Mouse (Mus musculus) kidney, postnatal 4 days (tissue): Measurements from ENCODE around the gene Map3k1.

ENCODE experiments used
- DNase-seq, 2 experiments: peaks; one replicate each; pipeline ENCODE4 v3.0.0; 2021; ENCODE audit warnings: mixed read lengths in 2 of 2

Gene Map3k1

DNA sequence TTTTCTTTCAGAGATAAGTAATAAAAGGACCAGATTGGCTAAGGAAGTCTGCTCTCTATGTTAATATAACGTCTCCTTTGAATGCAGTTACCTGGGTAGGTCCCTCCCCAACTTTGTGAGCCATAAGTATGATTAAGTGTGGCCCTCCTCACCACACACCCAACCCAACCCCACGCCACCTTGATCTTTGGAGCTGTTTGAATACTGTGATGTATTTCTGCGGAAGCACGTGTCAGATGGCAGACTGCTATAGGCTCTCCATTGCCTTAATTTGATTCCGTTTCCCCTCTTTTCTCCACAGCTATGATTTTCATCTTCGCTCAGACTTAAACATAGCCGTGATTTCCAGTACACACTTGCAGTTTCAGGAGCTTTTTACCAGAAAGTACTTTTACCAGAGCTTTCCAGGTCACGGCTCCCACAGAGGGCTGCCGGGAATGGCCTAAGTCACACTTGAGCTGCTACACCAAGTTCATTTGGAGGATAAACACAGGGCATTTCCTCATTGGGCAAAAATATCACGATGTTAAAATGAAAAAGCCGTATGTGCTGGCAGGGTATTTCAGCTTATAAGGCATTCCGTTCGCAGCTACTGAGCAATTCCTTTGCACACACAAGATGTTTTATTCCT, 2.3 kb upstream of the Map3k1 start:
- peak; percentile 37 to 56 for DNase-seq

DNA sequence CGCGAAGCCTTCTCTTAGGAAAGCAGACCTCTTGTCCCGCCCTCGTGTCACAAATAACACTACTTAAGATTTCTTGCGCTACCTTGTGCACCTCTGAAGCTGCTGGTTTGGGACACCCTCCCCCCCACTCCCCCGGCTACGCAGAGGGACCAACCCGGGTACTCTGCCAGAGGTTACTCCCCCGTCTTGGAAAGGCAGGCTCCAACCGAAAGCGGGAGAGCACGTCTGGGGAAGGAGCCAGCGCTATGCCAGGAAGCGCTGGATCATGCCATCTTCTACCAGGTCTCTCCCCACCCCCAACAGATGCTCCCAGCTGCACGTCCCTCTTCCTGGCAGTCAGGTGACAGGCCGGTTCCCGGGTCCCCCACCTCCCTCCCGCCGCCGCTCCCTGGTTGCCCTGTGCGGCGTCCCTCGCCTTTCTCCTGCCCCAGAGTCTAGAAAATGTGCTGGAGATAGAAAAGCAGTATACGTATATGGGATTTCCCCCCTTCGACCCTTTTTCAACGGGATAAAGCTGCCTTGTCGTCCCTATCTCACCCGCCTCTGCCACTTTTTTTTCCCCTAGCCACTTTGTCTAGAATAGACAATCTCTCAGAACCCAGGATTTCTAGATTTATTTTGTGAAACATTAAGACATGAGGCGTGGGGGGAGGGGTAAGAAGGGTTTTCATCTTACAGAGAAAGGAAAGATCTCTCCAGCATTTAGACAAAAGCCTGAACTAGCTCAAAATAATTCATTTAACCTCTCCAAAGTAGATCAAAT, 854 bp upstream of the Map3k1 start:
- DNase-seq, result peak; percentile 70 to 83

DNA sequence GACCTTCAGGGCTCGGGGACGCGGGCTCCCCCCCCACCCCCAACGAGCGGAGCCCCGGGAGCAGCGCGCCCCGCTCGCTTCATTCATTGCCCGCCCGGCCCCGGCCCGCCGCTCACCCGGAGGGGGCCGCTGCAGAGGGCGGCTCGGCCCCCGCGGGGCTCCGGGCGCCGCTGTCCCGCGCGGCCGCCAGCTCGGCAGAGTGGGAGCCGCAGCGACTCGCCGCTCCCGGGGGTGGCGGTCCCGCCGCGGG, 481 bp downstream of the Map3k1 start:
- DNase-seq, result no peak

DNA sequence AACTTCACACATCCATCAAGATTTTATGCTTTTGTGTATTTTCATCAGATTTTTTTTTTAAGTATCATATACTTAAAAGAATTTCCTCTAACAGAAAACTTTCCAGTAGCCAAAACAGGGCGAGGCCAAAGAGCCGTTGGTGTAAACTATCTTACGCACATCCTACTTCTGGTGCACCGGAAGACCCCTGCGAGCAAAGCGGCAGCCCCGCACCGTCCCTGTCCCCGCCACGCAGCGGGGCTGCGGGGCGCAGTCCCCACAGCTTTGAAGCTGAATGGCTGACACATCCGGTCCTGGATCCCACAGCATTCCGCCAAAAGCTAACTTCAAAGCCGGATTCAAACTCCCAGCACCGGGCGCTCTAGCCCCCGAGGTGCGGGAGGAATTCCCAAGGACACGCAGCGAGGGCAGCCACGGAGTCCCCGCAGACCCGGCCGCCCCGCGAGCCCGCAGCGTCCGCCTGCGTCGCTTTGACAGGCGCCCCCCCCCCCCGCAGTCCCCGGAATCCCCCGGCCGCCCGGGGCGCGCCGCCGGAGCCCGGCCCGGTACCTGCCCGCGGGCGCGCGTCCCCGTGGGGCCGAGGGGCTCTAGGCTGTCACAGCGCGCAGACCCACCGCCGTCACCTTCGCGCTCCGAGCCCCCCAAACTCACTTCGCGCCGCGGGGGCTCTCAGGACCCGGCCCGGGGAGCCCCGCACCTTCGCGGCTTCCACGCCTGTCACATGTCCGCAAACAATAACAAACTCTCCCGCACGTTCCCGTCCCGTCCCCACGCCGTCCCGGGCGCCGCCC, 1.0 kb downstream of the Map3k1 start:
- peak; percentile 52 to 63 for DNase-seq

DNA sequence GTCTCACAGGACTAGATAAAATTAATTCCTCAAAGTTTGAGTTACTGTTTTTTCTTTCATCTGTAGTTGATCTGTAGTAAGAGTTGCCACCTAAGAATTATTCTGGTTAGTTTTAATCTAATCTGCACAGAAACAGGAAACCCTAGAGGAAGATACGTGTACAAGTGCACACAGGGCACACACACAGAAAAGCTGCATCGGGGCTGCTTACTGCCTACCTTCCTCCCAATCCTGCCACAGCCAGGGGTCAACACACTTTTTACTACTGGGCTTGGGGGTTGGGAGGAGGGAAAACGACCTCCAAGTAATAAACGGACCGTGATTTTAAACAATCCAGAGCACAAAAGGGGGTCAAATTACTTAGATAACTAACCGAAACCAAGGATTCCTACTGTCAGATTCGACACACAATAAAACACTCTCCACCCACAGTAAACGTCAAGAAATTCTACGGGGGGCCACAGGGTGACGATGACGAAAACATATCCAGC, 1.6 kb downstream of the Map3k1 start:
- DNase-seq, result peak in 1 of 2 experiments; percentile 39

DNA sequence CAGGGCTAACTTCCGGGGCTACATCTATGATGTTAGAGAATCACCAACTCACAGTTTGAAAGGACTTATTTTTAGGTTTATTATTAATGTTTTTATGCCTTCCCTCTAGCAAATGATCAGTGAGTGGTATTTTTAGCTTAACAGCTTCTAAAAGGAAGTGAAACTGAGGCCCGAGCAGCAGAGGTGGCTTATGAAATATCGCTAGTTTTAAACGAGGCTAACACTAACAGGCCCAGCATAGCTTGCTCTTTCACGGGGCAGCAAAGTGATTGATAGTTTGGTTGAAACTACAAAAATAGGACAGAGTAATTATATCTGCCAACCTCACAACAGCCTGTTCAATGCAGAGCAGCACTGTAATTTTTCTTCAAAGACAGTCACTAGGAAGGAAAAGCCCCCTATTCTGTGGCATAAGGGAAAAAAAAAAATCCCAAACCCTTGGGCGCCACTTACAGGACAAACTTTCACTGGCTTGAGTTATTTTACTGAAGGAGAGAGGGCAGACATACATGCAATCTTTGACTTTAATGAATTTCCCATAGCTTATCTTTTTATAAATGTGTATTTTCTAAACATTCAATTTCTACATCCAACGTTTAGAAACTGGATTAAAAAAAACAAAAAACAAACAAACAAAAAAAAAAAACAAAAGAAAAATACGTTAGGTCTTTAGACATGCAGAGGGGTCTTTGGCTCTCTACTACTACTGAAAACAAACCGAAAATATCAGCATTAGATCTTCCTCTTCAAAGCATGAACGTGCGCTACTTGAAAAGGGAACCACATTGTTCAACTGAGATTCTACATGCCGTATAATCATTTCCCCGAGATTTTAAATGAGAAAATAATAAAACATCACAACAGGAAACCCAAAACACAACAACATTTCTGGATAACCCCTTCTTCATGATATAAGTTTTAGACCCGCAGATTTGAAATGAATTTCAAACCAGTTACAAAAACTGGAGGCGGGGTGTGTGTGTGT, 2.8 kb downstream of the Map3k1 start:
- no peak for DNase-seq

DNA sequence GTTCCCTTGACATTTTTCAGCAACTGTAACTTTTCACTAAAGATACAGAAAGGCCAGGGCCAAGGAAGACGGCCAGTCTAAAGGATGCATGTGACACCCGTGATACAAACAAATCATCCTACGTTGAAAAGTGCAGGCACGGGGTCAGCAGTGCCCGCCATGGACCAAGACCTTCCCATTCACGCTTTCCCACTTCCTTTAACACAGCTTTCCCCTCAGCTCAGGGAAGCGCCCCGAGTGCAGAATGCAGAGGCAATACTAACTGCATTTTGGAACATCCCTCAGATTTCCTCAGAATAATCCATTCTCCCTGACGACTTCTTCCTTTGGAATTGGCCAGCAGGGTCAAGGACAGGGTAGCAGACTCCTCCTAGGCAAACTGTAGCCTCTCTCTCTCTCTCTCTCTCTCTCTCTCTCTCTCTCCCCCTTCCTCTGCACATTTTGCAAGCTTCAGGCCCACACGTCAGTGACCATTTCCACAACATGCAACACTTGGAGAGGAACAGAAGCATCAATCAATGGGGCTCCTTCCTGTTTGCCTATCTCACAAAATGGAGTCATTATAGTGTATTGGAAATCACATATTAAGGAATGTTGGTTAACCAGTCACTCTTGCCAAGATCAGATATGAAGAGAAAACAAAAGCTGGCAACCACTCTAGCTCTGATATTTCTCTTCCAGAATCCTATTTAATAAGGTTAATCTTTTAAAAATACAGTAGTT, 3.7 kb downstream of the Map3k1 start:
- DNase-seq, result no peak

DNA sequence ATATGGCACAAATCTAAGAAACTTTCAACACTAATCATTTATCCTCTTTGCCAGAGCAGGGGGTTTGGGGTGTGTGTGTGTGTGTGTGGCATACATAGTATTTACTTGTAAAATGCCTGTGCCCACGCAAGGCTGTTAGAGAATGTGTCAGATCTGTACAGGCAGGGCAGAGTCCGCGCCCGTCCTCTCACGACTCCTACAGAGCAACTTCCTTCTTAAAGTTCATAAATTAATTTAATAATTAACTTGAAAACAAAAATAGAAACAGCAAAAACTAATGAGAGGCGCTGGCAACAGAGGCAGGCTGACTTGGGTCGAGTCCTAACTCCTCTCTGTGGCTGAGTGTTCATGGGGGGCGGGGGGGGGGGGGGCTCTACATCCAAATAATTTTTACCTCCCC, 4.6 kb downstream of the Map3k1 start:
- peak; percentile 52 to 65 for DNase-seq

DNA sequence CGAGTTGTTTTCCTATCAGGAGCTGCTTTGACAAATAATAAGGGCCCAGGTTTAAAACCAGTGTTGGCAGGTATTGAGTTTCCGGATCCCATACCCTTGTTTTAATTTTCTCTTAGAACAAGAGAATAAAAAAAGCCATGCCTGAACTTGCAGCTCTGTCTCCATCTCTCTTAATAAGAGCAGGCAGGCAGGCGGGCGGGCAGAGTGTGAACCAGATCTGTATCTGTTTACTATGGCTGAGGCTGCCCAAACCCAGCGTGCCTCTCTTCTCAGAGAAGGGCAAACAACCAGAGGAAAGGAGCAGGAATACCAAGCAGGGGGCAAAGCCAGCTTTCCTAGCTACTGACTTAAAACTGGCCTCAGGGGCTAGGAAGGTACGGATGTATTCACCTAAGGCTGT, 5.3 kb downstream of the Map3k1 start:
- no peak for DNase-seq

DNA sequence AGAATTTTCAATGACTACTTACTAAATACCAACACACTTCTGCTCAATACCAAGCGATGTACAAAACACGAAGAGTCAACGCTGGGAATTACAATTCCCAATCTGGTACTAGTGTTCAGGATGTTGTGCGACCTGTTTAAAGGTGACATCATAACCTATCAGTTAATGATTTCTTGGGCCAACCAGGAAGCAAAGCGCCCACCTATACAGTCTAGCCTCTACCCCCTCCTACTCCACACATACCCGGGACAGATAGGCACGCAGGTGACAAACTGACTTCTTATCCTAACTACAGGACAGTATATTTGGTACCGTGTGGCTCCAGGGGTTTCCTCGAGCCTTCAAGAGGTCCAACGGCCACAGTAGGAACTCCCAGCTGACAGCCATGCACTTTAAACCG, 5.9 kb downstream of the Map3k1 start:
- no peak for DNase-seq

DNA sequence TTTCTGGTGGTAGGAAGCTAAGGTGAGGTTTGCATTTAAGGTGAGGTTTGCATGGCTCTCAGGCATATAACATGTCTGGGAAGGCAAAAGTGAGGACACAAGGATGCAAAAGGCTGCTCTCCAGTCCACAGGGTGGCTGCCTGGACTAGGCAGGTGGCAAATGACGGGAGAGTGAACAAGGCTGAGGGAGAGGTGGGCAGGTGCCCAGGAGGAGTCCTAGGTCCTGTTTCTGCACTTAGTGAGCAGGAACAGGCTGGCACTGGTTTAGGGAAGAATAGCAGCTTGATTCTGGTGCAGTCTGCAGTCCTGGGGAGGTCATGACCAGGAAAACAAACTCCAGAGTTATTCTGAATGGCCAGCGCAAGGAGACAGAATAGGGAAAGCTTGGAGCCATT, 6.5 kb downstream of the Map3k1 start:
- no peak for DNase-seq

DNA sequence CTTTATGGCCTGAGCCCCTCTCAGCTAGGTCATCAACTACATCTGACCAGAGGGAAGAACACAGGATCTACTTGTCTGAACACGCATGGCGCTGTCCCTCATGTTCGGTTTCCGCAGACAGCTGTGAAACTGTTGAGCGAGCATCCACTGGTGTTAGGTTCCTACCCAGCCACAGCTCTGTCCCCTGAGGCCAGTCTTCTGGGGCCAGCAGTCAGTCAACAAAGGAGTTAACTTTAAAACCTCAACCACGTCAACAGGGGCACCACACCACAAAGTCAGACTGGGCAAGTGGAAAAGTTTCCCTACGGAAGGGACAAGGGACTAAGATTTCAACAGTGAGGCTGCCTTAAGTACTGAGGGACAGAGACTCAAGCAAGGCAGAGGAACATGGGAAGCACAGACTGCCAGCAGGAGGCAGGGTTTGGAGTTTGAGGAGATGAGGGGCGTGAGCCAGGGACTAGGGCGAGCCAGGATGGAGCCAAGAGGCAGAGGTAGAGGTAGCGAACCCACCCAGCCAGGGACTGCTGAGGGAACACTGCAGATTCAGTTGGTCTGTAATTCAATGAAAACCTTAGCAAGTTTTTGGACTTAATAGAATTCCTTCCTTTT, 7.0 kb downstream of the Map3k1 start:
- peak in 1 of 2 experiments; percentile 47 for DNase-seq

DNA sequence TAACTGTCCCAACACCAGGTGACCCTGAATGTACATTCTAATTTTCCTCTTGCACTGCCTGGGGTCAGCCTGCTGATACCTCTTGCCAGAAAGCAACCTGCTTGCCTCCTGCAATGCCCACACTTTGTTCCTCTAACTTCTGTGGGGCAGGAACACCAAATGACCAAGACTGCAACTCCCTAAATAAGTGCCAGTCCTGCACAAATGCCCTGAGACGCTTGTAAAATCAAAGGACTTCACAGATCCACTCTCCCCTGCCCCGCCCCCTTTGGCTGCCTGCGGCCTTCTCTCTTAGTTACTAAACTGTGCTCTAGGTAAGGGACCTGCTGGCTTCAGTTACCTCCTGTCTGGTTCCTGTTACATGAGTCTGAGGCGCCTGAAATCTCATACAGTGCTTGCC, 7.9 kb downstream of the Map3k1 start:
- peak; percentile 62 to 70 for DNase-seq

DNA sequence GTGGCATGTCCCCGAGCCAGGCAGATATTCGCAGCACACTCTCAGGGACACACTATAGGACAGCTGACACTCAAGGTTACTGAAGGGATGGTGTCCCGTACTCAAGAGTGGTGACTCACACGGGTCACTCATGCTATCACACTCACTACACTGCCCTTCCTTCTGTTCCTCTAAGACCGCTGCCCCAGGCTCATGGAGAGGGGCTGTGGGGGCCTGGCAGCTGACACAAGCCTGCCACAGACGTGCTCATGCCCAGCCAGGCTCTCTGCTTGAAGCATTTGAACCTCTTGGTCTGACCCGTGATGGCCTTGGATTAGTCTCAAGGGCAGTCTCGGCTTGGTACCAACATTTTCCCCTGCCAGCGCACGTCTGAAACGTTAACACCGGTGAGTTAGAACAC, 10.7 kb downstream of the Map3k1 start:
- DNase-seq, result no peak

DNA sequence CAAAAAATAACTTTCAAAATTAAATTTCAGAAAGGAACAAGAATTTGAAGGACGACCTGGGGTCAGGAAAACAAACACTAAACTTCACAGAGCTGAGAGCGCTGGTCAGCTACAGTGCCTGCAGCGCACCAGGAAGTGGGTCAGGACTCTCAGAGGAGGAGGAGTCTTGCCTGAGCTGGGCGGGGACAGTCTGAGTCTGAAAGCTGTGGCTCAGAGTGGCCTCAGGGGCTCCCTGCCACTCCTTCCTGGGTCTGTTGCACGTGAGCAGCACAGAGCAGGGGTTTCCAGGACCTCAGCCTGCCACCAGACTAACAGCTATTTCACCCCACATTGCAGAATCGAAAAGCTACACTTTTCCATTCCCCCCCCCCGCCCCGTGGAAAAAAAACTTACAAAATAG, 11.8 kb downstream of the Map3k1 start:
- peak; percentile 80 to 87 for DNase-seq

DNA sequence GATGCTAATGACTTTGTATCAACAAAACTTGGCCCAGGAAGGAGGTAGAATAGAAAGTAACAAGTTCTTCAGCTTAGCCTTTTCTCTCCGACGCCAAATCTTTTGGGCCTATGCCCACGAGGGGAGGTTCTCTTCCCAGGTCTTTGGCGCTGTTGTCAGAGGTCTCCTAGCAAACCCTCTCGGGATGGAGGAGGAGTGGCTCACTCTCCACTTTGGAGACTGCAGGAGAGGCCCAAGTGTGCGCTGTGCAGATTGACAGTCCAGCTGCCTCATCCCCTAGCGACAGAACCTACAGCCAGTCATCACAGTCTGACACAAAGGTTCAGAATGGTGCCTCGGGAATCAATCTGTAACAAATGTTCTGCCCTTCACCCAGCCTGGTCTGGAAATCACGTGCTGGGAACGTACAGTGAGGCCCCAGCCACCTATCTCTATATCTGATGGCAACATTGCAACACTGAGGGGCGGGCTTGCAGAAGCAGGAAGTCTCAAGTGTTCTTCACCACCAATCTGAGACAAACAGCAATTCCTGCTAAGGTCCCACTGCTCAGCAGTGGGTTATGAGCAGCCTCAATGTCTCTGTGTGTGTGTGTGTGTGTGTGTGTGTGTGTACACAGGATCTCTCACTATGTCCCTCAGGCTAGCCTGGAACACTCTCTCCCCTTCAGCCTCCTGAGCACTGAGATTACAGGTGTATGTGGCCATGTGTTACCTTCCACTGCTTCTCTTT, 12.4 kb downstream of the Map3k1 start:
- peak in 1 of 2 experiments; percentile 43 for DNase-seq

DNA sequence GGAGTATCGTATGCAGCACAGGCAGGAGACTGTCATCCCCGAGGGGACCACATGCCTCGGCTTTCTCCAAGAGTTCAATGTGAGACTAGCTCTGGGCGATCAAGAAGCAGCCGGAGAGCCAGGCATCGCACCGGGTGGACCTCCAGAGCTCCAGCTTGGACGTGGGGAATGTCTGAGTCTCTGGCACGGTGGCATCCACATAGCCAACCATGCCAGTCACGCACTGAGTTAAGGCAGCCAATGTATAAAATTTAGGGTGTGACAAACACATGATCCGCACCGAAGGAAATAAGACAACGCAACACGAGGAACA, 15.9 kb downstream of the Map3k1 start:
- DNase-seq, result no peak

DNA sequence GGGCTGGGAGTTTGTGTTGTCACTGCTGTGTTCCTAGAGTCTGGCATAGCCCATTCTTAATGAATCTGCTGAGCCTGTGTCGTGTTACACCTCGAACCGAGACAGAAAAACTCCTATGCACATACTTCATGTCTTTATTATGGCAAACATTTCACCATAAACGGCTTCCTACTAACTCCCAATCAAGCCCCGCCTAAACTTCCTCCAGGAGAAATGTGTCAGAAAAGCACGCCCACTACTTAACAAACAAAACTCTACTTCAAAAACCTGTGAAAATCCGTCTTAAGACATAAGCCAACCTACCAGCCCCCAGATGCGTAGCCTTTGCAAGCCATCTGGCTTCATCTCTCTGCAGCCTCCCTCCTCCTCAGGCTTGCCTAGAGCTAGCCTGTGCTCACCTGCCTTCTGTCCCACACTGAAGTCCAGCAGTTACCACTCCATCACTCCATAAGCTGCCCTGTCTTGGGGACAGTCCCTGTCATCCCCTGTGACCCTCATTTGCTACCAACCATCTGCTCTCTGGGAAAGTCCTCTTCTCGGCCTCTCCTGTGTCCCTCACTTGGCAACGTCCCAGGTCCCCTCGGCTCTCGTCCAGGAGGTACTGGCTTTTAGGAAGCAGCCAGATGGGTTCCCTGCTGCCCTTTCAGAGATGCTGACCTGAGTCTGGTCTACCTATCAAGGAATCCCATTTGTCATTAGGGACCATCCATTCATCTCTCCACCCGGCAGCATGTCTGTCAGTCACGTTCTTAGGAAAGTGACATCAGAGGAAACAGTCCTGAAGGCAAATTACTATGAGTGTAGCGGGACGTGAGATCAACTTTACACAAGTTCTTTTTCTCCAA, 16.4 kb downstream of the Map3k1 start:
- peak; percentile 68 to 69 for DNase-seq

DNA sequence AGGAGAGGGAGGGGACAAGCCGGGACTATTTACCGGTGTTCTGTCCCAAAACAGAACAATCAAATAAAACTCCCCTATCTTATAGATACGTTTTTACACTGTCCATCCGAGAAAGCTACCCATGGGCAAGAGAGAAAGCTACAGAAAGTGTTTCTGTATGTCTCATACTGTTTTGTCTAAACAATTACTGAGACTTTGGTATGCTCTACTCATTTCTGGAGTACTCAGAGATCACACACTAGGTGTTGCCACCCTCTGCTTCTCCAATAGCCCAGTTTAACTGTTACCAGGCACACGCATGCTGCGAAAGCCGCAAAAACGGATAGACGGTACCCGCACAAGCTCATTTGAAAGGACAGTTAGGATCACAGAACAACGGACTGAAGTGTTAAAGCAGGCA, 17.2 kb downstream of the Map3k1 start:
- no peak for DNase-seq
